7 mouse cellular contexts compared by ENCODE assay signal in the genomic region with DNA sequence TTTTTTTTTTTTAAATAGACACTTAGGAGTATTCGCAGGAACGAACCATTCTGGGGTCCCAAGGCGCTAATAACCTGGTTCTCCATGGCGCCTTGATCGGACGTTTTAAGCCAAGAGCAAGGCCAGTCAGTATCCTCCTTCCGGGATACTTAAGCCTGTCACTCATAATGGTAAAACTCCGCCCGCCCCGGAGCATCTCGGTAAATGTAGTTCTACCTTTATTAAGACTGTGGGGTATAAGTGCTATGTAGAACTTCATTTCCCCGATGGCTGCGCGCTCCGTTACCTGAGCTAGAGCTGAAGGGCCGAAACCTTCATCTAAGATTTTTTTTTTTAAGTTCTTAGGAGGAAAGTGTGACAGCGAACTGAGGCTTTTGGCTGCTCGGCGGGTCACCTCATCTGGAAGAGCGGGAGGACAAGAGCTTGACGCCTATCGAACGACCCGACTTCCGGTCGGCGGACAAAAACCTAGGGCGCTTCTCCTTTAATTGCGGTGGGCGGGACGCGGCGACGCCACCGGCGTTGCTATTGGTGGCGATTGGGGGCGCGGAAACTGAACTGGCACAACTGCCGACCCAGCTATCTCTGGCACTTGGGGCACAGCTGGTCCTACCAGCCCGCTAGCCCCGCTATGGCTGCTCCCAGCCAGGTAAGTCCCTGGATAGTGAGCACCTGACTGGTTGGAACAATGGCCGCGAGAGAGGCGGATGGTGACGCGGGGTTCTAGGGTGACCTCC. TPM values are rescaled to one million over a fixed set of nuclear protein-coding genes. Genes with fewer than 3 reads are reported as not detected.
DNase-seq lines count a peak whose midpoint lies in the region; ATAC-seq lines count a peak whose summit lies in the region.

Poc1a (plus strand) TSS at position 254 of the 737 bp plus-strand sequence.

- no peaks in the 10 kb centered on the region for H3K27me3 ChIP-seq in embryonic facial prominence, embryonic 11.5 days (ENCODE audit: control insufficient read depth, insufficient read depth, low read length)
- no peaks in the 10 kb centered on the region for H3K27me3 ChIP-seq in limb, embryonic 10.5 days (ENCODE audit: low read depth, poor library complexity, severe bottlenecking)
- H3K27me3 ChIP-seq in midbrain, embryonic 13.5 days: no peaks in the 10 kb centered on the region

- peak; percentile 94 for DNase-seq in adrenal gland, postnatal 14 days
- peak; percentile 97 for DNase-seq in embryonic facial prominence, embryonic 11.5 days (ENCODE audit: low spot score)
- DNase-seq in kidney, adult 11 months: peak; percentile 96
- peak; percentile 98 for DNase-seq in limb, embryonic 10.5 days (ENCODE audit: low spot score)
- DNase-seq in spleen, adult 12 weeks (ENCODE audit: low spot score): peak; percentile 93

- H3K9ac ChIP-seq in embryonic facial prominence, embryonic 11.5 days (replicated peaks; ENCODE audit: low read length): peak within 1 kb of the TSS; percentile 64
- H3K9ac ChIP-seq in midbrain, embryonic 13.5 days (replicated peaks): peak within 1 kb of the TSS; percentile 69

- under 1% methylated on average over 47 of the region's 47 CpGs for WGBS in embryonic facial prominence, embryonic 11.5 days
- under 1% methylated on average over 47 of the region's 47 CpGs for WGBS in limb, embryonic 10.5 days
- under 1% methylated on average over 47 of the region's 47 CpGs for WGBS in midbrain, embryonic 13.5 days

- no peaks in the 10 kb centered on the region for H3K36me3 ChIP-seq in embryonic facial prominence, embryonic 11.5 days (replicated peaks; ENCODE audit: control insufficient read depth, insufficient read depth, low read depth, low read length)
- H3K36me3 ChIP-seq in limb, embryonic 10.5 days: peaks cover 23% of the 10 kb centered on the region
- H3K36me3 ChIP-seq in midbrain, embryonic 13.5 days: peaks cover 6% of the 10 kb centered on the region; the same call in 1 of the 2 replicates

- no peaks in the 10 kb centered on the region for H3K4me1 ChIP-seq in embryonic facial prominence, embryonic 11.5 days (ENCODE audit: control insufficient read depth, insufficient read depth, low read length)
- H3K4me1 ChIP-seq in limb, embryonic 10.5 days: peaks cover 17% of the 10 kb centered on the region
- peaks cover 19% of the 10 kb centered on the region for H3K4me1 ChIP-seq in midbrain, embryonic 13.5 days (replicated peaks)

- H3K9me3 ChIP-seq in embryonic facial prominence, embryonic 11.5 days (replicated peaks; ENCODE audit: control insufficient read depth, low read length): no peaks in the 10 kb centered on the region
- H3K9me3 ChIP-seq in limb, embryonic 10.5 days (replicated peaks): no peaks in the 10 kb centered on the region
- no peaks in the 10 kb centered on the region for H3K9me3 ChIP-seq in midbrain, embryonic 13.5 days

- H3K4me2 ChIP-seq in embryonic facial prominence, embryonic 11.5 days (ENCODE audit: low read depth, low read length): peak within 1 kb of the TSS; percentile 83
- H3K4me2 ChIP-seq in midbrain, embryonic 13.5 days (replicated peaks): peak within 1 kb of the TSS; percentile 89

- peak; percentile 95 for ATAC-seq in embryonic facial prominence, embryonic 11.5 days (replicated peaks; ENCODE audit: insufficient number of reproducible peaks, low FRiP score, low TSS enrichment, low read depth)
- ATAC-seq in granulocyte monocyte progenitor cell, adult 5-6 weeks (replicated peaks; ENCODE audit: poor library complexity, severe bottlenecking): peak; percentile 92
- ATAC-seq in midbrain, embryonic 13.5 days: peak; percentile 98

- peak within 1 kb of the TSS; percentile 79 for H3K4me3 ChIP-seq in embryonic facial prominence, embryonic 11.5 days (ENCODE audit: low read depth, low read length)
- peak within 1 kb of the TSS; percentile 89 for H3K4me3 ChIP-seq in limb, embryonic 10.5 days
- H3K4me3 ChIP-seq in midbrain, embryonic 13.5 days (replicated peaks): peak within 1 kb of the TSS; percentile 53

- H3K27ac ChIP-seq in embryonic facial prominence, embryonic 11.5 days (replicated peaks; ENCODE audit: low read depth, low read length): no peak within 1 kb of the TSS
- peak within 1 kb of the TSS; percentile 86 for H3K27ac ChIP-seq in limb, embryonic 10.5 days
- H3K27ac ChIP-seq in midbrain, embryonic 13.5 days: peak within 1 kb of the TSS; percentile 68

RNA-seq across cellular contexts. Expression of gene Poc1a, which starts in this region (rescaled TPM):
- total RNA-seq in adrenal gland, postnatal 14 days (2021): 7.9 and 8.3 TPM in 2 replicates
- 29.7 and 34.2 TPM in 2 replicates for polyA plus RNA-seq in embryonic facial prominence, embryonic 11.5 days (2014; fragmentation: Nextera tagmentation; extraction: Ambion mirVana)
- 42.4 and 49.8 TPM in 2 replicates for total RNA-seq in granulocyte monocyte progenitor cell, adult 5-6 weeks (2014; fragmentation: Nextera tagmentation)
- total RNA-seq in granulocyte monocyte progenitor cell, adult 5-6 weeks (2017): 20.4 and 30.3 TPM in 2 replicates
- 42.9 and 43.9 TPM in 2 replicates for polyA plus RNA-seq in limb, embryonic 10.5 days (2016; fragmentation: Nextera tagmentation; extraction: Ambion mirVana)
- polyA plus RNA-seq in midbrain, embryonic 13.5 days (2015; fragmentation: Nextera tagmentation; extraction: Ambion mirVana): 10.6 and 13.5 TPM in 2 replicates
